Mouse (Mus musculus): ENCODE data around the gene Vkorc1l1.
A peak's percentile ranks its signal among the peaks of the same experiment; 100 is the strongest.

The Vkorc1l1 gene

DNA sequence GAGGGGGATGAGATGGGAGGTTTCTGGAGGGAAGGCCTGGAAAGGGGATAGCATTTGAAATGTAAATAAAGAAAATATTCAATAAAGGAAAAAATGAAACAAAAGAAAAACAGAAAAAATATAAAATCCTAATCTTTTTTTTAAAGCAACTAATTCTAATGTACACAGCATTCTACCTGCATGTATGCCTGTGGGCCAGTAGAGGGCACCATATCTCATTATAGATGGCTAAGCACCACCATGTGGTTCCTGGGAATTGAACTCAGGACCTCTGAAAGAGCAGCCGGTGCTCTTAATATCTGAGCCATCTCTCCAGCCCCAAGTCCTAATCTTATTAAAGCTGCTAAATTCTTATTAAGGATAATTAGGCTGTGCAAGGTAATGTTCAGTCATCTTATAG is 65.6 kb downstream of the Vkorc1l1 start:
- DNase-seq, result no peak

DNA sequence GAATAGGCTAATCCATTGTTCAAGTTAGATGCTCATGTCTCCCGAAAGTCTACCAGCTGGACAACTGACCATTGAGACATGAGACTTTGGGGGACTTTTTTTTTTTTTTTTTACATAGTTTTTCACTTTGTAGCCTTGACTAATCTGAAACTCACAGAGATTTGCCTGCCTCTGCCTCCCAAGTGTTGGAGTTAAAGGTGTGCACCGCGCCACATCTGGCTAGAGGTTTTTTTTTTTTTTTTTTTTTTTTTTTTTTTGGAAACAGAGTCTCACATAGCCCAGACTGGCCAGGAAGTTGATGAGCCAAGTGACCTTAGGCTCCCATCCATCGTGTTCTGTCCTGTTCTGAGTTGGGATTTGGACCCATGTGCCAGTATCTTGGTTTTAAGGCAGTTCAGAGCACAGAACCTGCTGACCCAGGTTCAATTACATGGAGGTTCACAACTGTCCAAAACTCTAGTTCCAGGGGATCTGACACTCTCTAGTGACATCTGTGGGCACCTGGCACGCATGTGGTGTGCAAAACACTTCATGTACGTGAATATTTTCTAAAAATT is 66.3 kb downstream of the Vkorc1l1 start:
- no peak for DNase-seq

DNA sequence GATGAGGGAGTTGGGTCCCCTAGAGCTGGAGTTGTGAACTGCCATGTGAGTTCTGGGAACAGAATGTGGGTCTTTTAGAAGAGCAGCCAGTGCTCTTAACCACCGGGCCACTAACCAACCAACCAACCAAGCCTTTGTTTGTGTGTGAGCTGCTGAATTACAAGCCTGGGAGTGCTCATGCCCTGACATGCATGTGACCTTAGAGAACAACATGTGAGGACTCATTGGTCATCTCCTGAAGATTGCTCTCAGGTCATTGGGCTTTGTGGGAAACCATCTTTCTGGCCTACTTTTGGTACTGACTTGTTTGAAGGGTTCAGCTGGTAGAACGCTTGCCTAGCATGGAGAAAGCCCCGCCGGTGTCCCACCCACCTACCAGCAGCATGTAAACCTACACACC is 68.0 kb downstream of the Vkorc1l1 start:
- no peak for DNase-seq

DNA sequence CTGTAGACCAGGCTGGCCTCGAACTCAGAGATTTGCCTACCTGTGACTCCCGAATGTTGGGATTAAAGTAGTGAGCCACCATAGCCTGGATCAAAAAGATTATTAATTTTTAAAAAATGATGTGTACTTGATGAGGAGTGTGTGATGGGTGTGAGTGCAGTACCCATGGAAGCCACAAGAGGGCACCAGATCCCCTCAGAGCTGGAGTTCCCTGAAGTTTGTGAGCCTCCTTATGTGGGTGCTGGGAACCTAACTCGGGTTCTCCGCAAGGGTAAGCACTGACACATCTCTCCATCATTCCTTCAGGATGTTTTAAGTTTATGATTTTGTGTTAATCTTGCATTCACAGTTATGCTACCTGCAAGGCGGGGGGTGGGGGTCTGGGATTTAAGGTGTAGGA is 69.2 kb downstream of the Vkorc1l1 start:
- peak; percentile 30 for DNase-seq

DNA sequence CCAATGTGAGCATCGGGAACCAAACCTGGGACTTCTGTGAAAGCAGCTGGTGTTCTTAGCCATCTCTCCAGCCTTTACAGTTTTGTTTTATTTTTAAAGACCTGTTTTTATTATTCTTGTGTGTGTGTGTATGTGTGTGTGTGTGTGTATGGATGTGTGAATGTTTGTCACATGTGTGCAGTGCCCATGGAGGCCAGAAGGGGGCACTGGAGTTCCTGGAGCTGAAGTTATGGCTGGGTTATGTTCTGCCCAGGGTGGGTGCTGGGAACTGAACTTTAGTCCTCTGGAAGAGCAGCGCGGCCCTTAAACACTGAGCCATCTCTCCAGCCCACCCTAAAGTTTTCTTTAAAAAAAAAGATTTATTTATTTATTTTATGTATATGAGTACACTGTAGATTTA is 73.3 kb downstream of the Vkorc1l1 start:
- no peak for DNase-seq

DNA sequence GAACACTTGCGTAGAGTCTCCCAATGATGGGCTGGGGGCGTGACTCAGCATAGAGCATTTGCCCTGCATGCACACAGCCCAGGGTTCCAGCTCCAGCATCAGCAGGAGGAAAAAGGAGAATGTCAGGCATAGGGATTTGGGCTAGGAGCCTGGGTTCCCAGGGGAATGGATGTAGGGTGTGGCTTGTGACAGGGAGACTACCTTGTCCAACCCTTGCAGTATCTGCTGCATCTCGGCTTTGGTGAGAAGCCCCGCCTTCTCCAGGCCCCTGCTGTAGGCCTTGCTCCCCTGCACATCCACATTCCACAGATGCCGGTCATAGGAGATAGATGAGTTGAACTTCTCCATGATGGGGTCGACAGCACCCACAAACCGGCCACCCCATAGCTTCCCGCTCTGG is 77.7 kb downstream of the Vkorc1l1 start:
- no peak for DNase-seq

DNA sequence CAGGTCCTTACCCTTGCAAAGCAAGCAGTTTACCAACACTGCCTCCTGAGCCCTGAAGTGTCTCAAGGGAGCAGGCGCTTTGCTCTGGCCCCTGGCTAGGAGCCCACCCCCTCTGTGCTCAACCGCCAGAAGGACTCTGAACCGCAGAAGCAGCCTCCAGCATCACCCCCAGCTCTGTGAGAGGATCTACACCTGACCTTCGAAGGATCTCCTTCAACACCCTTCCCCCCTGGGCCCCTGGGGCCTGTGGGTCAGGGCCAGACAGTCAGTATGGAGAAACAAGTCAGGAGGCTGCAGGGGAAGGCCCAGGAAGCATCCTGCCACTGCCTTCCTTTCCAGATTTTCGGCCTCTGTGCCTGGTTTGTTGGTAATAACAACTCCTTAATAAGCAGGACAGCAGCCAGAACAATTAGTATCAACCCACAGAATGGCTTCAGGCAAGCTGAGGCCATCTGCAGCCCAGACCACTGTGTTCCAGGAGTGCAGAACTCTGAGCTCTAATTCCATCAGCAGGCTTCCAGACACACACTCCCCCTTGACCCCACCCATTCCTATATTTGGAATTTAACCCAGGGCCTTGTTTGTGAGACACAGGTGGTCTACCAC is 79.7 kb downstream of the Vkorc1l1 start:
- DNase-seq, result no peak

DNA sequence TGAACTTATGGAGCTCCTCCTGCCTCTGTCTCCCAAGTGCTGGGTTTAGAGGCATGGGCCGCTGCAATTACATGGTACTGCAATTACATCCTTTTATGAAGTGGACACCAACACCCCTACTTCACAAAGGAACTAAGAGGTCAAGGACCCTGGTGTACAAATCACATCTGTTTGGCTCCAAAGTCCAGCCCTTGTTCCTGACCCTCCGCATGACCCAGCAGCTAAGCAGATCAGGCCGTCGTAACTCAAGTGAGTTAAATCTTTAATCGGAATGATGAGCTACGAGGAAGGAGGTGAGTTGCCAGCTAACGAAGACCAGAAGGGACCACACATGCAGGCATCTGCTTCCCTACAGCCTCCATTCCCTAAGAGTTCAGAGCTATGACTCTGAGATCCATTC is 80.6 kb downstream of the Vkorc1l1 start:
- no peak for DNase-seq

DNA sequence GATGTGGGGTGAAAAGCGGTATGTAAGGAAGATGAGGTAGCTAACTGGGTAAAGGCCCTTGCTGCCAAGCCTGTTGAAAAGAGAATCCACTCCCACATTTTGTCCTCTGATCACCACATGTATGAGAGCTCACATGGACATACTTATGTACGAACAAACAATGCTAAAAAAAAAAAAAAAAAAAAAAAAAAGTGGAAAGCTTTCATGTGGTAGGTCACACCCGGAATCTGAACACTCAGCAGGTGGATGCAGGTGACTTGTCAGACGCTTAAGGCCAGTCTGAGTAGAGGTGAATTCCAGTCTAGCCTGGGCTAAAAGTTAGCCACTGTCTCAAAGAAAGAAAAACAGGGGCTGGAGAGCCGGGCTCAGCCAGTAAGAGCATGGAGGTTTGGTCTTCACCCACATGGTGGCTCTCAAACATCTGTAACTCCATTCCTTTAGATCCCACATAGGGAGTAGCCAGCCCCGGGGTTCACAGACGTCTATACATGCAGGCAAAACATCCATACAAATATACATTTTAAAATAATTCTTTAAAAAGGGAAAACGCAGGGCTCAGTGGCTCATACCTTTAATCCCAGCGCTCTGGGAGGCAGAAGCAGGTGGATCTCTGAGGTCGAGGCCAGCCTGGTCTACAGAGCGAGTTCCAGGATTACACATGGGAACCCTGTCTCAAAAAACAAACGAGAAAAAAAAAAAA is 81.4 kb downstream of the Vkorc1l1 start:
- no peak for DNase-seq

DNA sequence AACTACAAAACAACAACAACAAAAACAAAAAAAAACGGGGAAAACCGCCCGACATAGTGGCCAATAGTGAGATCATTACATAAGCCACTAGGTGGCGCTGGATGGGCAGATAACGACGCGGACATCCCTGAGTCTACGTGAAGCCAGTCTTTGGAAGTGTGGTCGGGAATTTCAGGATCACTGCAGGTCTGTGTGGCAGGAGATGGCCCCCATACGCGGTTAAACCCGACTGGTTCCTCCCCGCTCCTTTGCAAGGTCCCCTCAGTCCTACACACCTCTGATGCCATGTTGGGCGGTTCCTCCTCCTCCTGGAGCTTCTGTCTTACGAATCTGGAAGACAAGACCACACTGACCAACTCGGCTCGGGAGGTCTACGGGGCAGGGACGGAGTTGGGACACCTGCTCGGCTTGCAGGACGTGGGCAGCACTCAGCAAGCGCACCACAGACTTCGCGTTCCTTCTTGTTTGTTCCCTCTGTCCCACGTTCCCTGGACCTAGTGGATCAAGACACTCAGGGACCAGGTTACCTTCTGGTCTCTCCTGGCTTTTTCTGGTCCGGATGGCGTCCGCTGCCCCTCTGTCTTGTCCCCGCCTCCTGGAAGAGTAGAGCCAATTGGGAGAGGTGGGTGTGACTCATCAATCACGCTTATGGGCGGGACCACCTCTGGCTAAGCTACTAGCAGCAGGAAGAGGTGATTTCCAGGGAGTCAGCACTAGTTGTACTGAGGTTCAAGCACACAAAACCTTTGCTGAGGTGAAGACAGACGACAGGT is 82.2 kb downstream of the Vkorc1l1 start:
- DNase-seq, result peak; percentile 78

DNA sequence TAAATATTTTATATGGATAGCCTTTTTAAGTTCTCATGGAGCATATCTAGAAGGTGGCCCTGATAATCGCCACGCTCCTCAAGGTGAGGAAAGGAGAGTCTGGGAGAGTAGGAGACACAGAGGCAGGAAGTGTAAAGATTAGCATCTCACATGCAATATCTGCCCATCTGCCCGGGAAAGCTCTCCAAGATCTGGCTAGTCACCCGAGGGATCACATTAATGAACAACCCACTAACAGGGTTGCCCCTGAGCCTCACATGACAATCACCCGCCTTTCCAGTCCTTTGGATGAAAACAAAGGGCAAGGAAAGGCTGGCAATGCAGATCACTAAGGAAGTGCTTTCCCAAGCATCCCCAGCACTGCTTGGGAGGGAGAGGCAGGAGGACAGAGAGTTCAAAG is 85.4 kb downstream of the Vkorc1l1 start:
- DNase-seq, result no peak

DNA sequence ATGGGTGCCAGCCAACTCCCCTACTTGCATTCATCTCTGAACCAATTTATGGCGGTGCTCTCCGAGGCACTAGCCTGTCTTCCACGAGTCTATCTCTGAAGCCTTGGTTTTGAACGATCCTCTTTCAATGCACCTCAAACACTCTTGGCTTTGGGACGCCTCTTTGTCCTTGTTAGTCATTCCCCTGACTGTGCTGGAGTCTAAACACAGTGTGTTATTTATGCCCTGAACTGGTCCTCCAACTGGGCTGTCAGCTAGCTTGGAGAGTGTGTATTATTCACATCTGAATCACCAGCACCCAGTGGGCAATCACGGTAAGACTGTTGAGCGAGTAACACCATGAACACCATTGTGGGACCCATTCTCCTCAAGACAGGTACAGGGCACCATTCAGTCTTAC is 85.9 kb downstream of the Vkorc1l1 start:
- DNase-seq, result no peak

DNA sequence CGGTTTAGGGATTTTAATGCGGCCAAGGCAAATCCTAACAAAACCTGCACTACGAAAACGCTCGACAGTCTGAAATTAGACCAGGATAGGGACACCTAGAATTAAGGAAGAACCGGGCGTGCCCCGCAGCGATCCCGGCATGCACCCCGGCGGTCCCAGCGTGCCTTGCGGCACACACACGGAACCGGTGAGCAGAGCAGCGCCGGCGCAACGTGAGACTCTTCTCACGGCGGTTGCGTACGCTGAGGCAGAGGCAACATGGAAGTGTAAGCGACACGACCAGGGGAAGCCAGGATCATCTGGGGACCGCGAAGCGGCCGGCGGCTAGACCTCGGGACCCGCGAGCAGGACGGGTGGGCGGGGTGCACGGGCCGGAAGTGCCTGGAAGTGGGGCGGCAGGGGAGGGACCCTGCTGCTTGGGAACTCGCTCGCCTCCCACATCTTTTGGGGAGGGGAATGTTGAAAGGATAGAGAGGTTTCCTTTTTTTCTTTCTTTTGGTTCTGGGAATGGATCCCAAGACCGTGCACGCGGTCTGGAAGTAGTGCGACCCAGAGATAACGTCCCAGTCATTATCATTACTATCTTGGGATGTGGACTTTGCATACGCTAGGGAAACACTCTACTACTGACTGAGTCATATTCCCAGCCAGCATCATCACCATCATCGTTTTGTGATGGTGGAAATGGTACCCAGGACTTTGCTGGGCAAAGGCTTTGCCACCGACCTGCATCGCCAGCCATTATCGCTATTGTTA is 87.5 kb downstream of the Vkorc1l1 start, which contains the start of the genes Asl and Crcp:
Gene Asl (minus strand): TSS at position 106 of the 756 bp plus-strand sequence.
Gene Crcp (plus strand): TSS at position 149 of the 756 bp plus-strand sequence.
- DNase-seq, result peak; percentile 89

DNA sequence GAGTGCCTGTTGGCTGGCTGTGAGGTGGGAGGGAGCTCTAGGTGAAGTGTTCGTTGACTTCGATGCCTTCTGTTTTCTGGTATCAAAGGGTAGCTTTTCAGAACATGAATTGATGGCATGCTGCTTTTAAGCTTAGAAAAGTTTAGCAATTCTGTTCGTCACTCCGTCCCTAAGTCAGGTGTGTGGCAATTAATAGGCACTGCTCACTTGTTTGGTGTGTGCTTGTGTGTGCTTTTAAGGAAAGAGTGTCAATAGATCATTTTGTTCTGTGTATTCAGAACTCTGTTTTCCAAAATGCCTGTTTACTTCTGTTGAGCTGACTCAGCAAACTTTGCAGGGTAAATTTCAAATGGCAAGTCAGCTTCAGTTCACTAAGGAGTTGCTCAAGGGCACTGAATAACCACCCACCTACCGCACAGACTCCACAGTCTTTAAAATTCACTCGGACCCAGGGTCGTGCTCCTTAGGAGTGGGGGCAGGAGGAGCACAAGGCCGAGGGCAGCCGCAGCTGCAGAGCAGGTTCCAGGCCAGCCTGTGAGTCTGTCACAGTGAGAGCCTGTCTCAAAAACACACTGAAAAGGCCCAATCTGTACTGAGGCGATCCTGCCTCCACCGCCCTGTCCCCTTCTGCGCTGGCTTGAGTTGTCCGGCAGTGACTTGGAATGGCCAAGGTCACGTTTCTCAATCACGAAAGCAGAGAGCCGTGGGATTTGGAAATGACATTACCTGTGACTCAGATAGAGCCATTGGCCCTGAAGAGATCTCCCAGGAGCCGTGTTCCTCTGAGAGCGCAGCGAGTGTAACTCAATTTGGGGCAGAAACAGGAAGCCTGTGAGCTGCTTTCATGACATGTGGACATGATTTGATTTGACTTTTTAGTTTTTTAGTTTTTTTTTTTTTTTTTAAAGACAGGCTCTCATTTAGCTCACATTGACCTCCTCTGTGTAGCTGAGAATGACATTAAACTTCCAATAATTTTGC is 89.9 kb downstream of the Vkorc1l1 start:
- DNase-seq, result no peak

DNA sequence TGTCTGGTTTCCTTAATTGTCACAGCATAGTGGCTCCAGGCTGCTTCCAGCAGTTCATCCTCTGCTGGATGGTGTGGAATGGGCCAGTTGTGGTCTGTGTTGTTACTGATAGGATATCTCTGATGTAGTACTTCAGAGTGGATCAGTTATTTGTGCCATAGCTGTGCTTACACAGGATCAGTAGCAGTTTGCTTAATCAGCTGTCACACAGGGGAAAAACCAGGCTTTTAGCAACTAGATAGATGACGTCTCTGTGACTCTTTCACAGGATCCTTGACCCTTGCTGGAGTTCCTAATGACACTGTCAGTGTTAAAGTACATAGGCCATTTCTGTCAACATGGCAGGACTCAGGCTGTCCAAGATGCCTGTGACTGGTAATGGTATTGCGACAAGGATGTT is 92.1 kb downstream of the Vkorc1l1 start:
- no peak for DNase-seq

Measured in thymus, postnatal 4 days (tissue).